Mouse (Mus musculus) MEL (cell line): Measurements from ENCODE around the gene Tyw3.

Experiments
- CHD2 ChIP-seq: IDR thresholded peaks from 2 replicates; pipeline ENCODE4 v1.6.1; 2011; ENCODE audit warnings: low read length, improper control_type of control experiment
- CTCF ChIP-seq, 3 experiments: IDR thresholded peaks in 2 of 3; conservative IDR thresholded peaks in 1 of 3; 2 replicates each; pipeline ENCODE4 v1.5.1; 2011 to 2012; ENCODE audit warnings: low read length in 3 of 3, low read depth in 2 of 3, mild to moderate bottlenecking in 2 of 3, improper control_type of control experiment in 1 of 3, inconsistent platforms in 1 of 3, mixed read lengths in 1 of 3, moderate library complexity in 1 of 3; ENCODE audit not compliant: control insufficient read depth in 1 of 3, insufficient read depth in 1 of 3, poor library complexity in 1 of 3, severe bottlenecking in 1 of 3
- EP300 ChIP-seq, 2 experiments: IDR thresholded peaks; 2 replicates each; pipeline ENCODE4 v1.6.1; 2011; ENCODE audit warnings: improper control_type of control experiment in 2 of 2, low read length in 2 of 2, low read depth in 1 of 2, mild to moderate bottlenecking in 1 of 2
- GATA1 ChIP-seq: IDR thresholded peaks from 2 replicates; pipeline ENCODE4 v1.6.1; 2011; ENCODE audit warnings: low read depth, low read length, improper control_type of control experiment
- MAX ChIP-seq: IDR thresholded peaks from 2 replicates; pipeline ENCODE4 v1.6.1; 2011; ENCODE audit warnings: low read length, improper control_type of control experiment
- SIN3A ChIP-seq: IDR thresholded peaks from 2 replicates; pipeline ENCODE4 v1.6.1; 2012; ENCODE audit warnings: low read length, improper control_type of control experiment, inconsistent platforms
- SMC3 ChIP-seq: IDR thresholded peaks from 2 replicates; pipeline ENCODE4 v1.6.1; 2011; ENCODE audit warnings: low read depth, low read length, improper control_type of control experiment
- ZKSCAN1 ChIP-seq: IDR thresholded peaks from 2 replicates; pipeline ENCODE4 v1.6.1; 2012; ENCODE audit warnings: low read depth, mild to moderate bottlenecking, inconsistent platforms, low read length, improper control_type of control experiment, moderate library complexity

GRCm38 (mm10) chr3:154584351-154584750 is 12.6 kb downstream of the Tyw3 start:
- TF ChIP-seq GATA1 (no peak), EP300 (IDR thresholded peaks at IDR 0.05; ENCODE audit: low read depth in 1 of 2, low read length in 2 of 2) (no peak), ZKSCAN1 (no peak), CHD2 (no peak), MAX (no peak), CTCF (IDR thresholded peaks at IDR 0.05 in 2 of 3, conservative IDR thresholded peaks at IDR 0.05 in 1 of 3; ENCODE audit: control insufficient read depth in 1 of 3, insufficient read depth in 1 of 3, low read depth in 2 of 3, low read length in 3 of 3, poor library complexity in 1 of 3, severe bottlenecking in 1 of 3) (no peak), SIN3A (no peak), SMC3 (no peak)
